Mouse (Mus musculus) forebrain, embryonic 16.5 days (tissue): ENCODE measurements around the gene Ctbp1. TPM values are rescaled to one million over a fixed set of nuclear protein-coding genes. Genes with fewer than 3 reads are reported as not detected.

ENCODE experiments used
- ATAC-seq: fragments of 200-750 bp; cut with Nextera tagmentation; 2 replicates; pipeline ENCODE4 v1.8.0; 2017; ENCODE audit warnings: mild to moderate bottlenecking, moderate library complexity
- H3K27ac ChIP-seq: fragments of 300-500 bp; sonication (generic); 2 replicates; pipeline ENCODE4 v1.5.1; 2014; ENCODE audit warnings: low read length, control low read depth
- H3K27me3 ChIP-seq: fragments of 300-500 bp; sonication (generic); replicated peaks from 2 replicates; pipeline ENCODE4 v1.6.1; 2014; ENCODE audit warnings: low read length; ENCODE audit not compliant: control insufficient read depth, insufficient read depth
- H3K36me3 ChIP-seq: fragments of 300-500 bp; sonication (generic); 2 replicates; pipeline ENCODE4 v1.6.1; 2014; ENCODE audit not compliant: control insufficient read depth, insufficient read depth
- H3K4me1 ChIP-seq: fragments of 300-500 bp; sonication (generic); replicated peaks from 2 replicates; pipeline ENCODE4 v1.6.1; 2014; ENCODE audit warnings: low read length; ENCODE audit not compliant: control insufficient read depth, insufficient read depth
- H3K4me2 ChIP-seq: fragments of 300-500 bp; sonication (generic); 2 replicates; pipeline ENCODE4 v1.6.1; 2014; ENCODE audit warnings: mild to moderate bottlenecking, low read length, control low read depth
- H3K4me3 ChIP-seq: fragments of 300-500 bp; sonication (generic); replicated peaks from 2 replicates; pipeline ENCODE4 v1.5.1; 2014; ENCODE audit warnings: mild to moderate bottlenecking, low read length, control low read depth
- H3K9ac ChIP-seq: fragments of 300-500 bp; sonication (generic); replicated peaks from 2 replicates; pipeline ENCODE4 v1.6.1; 2014; ENCODE audit warnings: low read depth, low read length, control low read depth
- H3K9me3 ChIP-seq: fragments of 300-500 bp; sonication (generic); 2 replicates; pipeline ENCODE4 v1.6.1; 2016; ENCODE audit warnings: low read length; ENCODE audit not compliant: control insufficient read depth
- WGBS: fragments of 180-500 bp; shearing (Covaris S2); extraction: QIAGEN DNeasy Blood & Tissue Kit; methylation state at CpG from one replicate; pipeline ENCODE4 v1.1.7; 2014; 5-methylcytosine and 5-hydroxymethylcytosine counted together
- polyA plus RNA-seq: library from polyadenylated mRNA; unstranded; fragments of >200 nt; fragmentation: Nextera tagmentation; extraction: Ambion mirVana; gene quantifications from 2 replicates; pipeline ENCODE4 v1.2.1, GENCODE M21; 2015

Gene Ctbp1
- polyA plus RNA-seq, 1 experiment from 2014 or later, result 496 TPM

DNA sequence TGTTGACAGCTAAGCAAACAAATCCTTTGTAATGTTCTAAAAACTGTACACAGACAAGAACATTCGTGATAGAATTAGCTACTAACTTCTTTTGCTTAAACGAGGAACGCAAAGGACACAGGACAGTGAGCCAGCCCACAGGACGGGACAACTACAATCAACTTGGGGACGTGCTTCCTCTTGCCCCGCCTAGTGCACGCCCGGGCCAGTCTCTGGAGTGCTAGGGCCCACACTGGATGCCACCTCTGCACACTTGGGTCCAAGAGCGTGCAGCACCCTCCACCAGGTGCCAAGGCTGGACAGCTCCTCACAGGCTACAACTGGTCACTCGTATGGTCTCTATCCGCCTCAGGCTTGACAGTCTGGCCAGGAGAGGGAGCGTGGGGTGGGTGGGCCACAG, 26.6 kb downstream of the Ctbp1 start:
- ATAC-seq, result no peak
- 83% methylated on average over 12 of the region's 12 CpGs for WGBS
- H3K9ac ChIP-seq, result no peak overlapping the region
- peaks cover 52% of the 10 kb centered on the region for H3K36me3 ChIP-seq
- H3K4me3 ChIP-seq, result no peak overlapping the region
- H3K4me1 ChIP-seq, result no peaks in the 10 kb centered on the region; the same call in 1 of the 2 replicates
- H3K4me2 ChIP-seq, result no peak overlapping the region
- H3K27me3 ChIP-seq, result no peaks in the 10 kb centered on the region
- H3K9me3 ChIP-seq, result no peaks in the 10 kb centered on the region
- no peak overlapping the region for H3K27ac ChIP-seq

DNA sequence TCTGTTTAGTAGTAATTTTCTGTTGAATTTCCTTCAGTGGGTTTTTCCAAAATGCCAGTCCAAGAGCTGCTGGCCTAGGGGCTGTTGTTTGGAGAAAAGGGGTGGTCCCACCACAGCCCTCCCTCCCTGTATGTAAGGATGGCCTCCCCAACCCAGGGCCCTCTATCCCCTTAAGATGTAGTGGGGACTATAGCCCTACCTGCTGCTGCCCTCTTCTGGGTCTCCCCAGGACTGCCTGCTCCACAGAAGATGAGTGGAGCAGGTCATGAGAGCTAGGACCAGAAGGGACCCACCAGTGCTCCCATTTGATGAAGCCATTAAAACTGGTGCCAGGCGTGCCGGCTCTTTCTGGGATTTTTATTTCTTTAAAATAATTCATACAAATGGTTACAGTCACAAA, 27.4 kb downstream of the Ctbp1 start:
- Histone ChIP-seq H3K36me3 (peaks cover 49% of the 10 kb centered on the region), H3K9me3 (no peaks in the 10 kb centered on the region), H3K4me1 (no peaks in the 10 kb centered on the region; the same call in 1 of the 2 replicates), H3K4me2 (no peak overlapping the region), H3K27me3 (no peaks in the 10 kb centered on the region), H3K27ac (no peak overlapping the region), H3K4me3 (no peak overlapping the region), H3K9ac (no peak overlapping the region)
- 95% methylated on average over 2 of the region's 2 CpGs for WGBS
- no peak for ATAC-seq

DNA sequence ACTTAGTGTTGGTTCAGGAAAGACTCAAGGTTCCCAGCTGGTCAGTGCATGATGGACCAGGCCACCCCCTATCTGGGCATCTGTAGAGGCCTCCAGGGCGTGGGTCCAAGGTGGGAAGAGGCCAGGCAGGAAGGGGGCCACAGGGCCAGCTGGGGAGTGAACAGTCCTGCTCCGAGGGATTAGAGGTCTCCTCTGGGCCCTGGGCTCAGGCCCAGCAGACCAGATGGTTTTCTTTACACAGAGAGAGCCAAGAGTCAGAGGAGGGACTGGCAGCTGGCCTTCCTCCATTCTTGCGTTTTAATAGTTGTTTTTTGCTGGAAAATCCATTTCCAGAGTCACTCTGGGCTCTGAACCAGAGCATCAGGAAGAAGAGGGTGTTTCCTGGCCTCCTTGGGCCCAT, 29.1 kb downstream of the Ctbp1 start:
- 66% methylated on average over 3 of the region's 3 CpGs for WGBS
- H3K4me3 ChIP-seq, result no peak overlapping the region
- H3K27me3 ChIP-seq, result no peaks in the 10 kb centered on the region
- no peak overlapping the region for H3K4me2 ChIP-seq
- peak; percentile 51 for ATAC-seq
- no peak overlapping the region for H3K27ac ChIP-seq
- H3K9ac ChIP-seq, result no peak overlapping the region
- H3K36me3 ChIP-seq, result peaks cover 37% of the 10 kb centered on the region
- no peaks in the 10 kb centered on the region; the same call in 1 of the 2 replicates for H3K4me1 ChIP-seq
- no peaks in the 10 kb centered on the region for H3K9me3 ChIP-seq

DNA sequence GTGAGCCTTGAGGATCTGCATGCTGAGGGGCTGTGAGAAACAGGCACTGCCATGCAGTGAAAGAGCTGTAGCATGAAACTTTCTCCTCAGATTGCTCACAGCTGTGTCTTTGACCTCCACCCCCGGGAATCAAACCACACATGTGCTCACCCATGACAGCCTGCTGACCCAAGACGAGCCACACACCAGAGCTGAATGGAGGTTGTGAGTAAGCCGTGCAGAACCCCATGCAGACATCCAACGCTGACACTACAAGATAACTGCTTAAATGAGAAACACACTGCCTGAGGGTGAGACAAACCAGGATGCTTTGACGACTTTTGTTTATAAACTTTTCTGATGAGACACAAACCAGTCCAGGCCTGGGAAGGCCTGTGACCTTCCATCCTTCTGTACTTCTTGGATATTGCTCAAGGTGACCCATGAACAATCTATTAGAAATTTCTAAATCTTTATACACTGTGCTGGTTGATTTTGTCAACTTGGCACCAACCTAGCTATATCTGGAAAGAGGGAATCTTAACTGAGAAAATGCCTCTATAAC, 30.3 kb downstream of the Ctbp1 start:
- no peaks in the 10 kb centered on the region for H3K27me3 ChIP-seq
- no peaks in the 10 kb centered on the region; the same call in 1 of the 2 replicates for H3K4me1 ChIP-seq
- H3K36me3 ChIP-seq, result peaks cover 25% of the 10 kb centered on the region
- H3K9me3 ChIP-seq, result no peaks in the 10 kb centered on the region
- ATAC-seq, result no peak
- H3K4me3 ChIP-seq, result no peak overlapping the region
- 91% methylated on average over 5 of the region's 5 CpGs for WGBS
- H3K27ac ChIP-seq, result no peak overlapping the region
- no peak overlapping the region for H3K4me2 ChIP-seq
- H3K9ac ChIP-seq, result no peak overlapping the region

DNA sequence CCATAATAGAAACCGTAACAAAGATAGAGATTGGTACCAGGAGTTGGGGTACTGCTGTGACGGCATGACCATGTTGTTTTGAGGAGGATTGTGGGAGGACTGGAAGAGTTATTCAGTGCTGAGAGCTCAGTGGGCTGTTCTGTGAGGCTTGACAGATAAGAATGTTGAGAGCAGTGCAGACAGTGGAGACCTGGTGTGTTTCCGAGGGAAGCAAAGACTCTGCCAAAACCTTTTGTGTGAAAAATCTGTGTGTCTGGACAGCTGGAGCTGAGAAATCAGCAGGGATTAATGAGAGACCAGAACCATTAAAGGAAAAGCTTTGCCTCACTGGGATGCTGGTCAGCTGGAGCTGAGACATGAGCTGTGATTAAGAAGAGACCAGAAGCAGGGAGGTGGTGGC, 34.9 kb downstream of the Ctbp1 start:
- Histone ChIP-seq H3K27ac (no peak overlapping the region), H3K4me2 (no peak overlapping the region), H3K27me3 (no peaks in the 10 kb centered on the region), H3K4me1 (no peaks in the 10 kb centered on the region; the same call in 1 of the 2 replicates), H3K36me3 (0 out of 2 replicates have a peak, but pooled peaks cover 3% of the 10 kb centered on the region), H3K9me3 (no peaks in the 10 kb centered on the region), H3K9ac (no peak overlapping the region), H3K4me3 (no peak overlapping the region)
- 43% methylated on average over 3 of the region's 3 CpGs for WGBS
- ATAC-seq, result no peak

DNA sequence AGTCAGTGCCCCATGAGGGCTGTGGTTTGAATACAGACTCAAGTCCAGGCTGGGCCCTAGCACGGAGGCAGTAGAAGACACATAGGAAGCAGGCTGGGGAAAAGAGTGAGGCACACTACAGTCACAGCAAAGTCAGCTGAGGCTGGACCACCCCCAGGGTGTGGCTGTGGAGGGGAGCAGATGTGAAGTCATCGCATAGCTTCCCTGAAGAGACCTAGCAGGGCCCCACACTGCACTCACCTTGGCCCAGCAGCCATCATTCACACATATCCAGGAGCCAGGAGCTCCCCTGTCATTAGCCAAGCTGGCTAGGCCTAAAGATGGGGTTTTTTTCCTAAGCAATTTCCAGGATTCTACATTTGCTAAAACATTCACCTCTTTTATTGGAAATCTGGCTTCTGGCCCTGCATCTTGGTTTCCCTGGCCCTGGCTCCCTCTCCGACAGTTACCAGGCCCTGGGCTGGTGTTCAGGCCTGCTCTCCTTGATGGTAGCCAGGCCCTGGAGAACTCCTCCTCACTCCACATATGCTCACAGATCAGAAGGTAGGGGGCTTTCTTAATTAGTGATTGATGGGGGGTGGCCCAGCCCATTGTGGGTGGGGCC, 35.6 kb downstream of the Ctbp1 start:
- Histone ChIP-seq H3K36me3 (0 out of 2 replicates have a peak, but pooled peaks cover 3% of the 10 kb centered on the region), H3K4me3 (no peak overlapping the region), H3K9me3 (no peaks in the 10 kb centered on the region), H3K4me2 (no peak overlapping the region), H3K9ac (no peak overlapping the region), H3K27me3 (no peaks in the 10 kb centered on the region), H3K27ac (no peak overlapping the region), H3K4me1 (no peaks in the 10 kb centered on the region; the same call in 1 of the 2 replicates)
- 0 out of 2 replicates have a peak, but pooled peaks have one; percentile 22 for ATAC-seq
- WGBS, result 77% methylated on average over 3 of the region's 3 CpGs

DNA sequence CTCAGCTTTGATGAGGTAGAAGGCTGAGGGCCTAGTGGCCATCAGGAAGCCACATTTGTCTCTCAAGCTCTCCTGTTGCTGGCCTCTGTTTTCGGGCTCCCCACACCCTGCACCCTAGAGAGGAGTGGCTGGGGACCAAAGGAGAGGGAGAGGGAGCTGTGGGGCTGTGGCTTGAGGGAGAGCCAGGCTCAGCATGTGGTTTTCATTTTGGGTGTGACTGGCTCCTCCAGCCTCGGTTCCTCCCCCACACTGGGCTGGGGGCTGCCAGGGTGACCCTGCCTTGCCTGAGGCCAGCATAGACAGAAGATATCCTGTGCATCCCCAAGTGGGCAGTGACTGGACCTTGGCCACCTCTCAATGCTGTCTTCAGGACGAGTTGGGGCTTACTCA, 36.5 kb downstream of the Ctbp1 start:
- Histone ChIP-seq H3K4me1 (no peaks in the 10 kb centered on the region; the same call in 1 of the 2 replicates), H3K36me3 (0 out of 2 replicates have a peak, but pooled peaks cover 3% of the 10 kb centered on the region), H3K9ac (no peak overlapping the region), H3K27ac (no peak overlapping the region), H3K9me3 (no peaks in the 10 kb centered on the region), H3K4me3 (no peak overlapping the region), H3K4me2 (no peak overlapping the region), H3K27me3 (no peaks in the 10 kb centered on the region)
- WGBS, result 64% methylated on average over 3 of the region's 3 CpGs
- no peak for ATAC-seq

DNA sequence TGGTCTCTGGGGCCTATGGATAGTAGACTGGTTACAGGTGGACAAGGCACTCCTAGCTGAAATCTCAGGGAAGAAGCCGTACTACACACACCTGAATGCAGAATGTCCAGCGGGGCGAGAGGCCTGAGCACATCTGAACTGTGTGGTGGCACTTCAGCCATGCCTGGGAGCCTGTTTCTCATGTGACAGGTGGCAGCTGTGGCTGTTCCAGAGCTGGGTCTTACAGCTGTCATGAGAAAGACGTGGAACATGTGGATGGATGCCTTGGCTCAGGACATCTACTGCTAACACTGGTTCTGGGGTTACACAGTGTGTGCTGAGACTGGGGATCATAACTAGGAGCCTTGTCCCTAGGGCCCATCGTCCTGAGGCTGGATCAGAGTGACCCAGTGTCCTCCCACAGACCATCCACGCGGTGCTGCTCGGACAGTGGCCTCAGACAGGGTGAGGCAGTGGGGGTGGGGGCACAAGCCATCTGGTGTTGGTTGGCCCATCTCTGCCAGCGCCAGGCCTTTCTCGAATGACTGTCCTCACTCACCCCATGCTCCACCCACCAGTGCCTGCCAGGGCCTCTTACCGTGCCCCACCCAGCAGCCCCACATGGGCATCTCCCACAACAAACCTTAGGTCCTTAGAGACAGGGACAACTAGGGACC, 37.1 kb downstream of the Ctbp1 start:
- Histone ChIP-seq H3K27ac (no peak overlapping the region), H3K9me3 (no peaks in the 10 kb centered on the region), H3K9ac (no peak overlapping the region), H3K4me3 (no peak overlapping the region), H3K27me3 (no peaks in the 10 kb centered on the region), H3K4me1 (no peaks in the 10 kb centered on the region; the same call in 1 of the 2 replicates), H3K4me2 (no peak overlapping the region), H3K36me3 (0 out of 2 replicates have a peak, but pooled peaks cover 3% of the 10 kb centered on the region)
- 96% methylated on average over 11 of the region's 11 CpGs for WGBS
- ATAC-seq, result no peak

DNA sequence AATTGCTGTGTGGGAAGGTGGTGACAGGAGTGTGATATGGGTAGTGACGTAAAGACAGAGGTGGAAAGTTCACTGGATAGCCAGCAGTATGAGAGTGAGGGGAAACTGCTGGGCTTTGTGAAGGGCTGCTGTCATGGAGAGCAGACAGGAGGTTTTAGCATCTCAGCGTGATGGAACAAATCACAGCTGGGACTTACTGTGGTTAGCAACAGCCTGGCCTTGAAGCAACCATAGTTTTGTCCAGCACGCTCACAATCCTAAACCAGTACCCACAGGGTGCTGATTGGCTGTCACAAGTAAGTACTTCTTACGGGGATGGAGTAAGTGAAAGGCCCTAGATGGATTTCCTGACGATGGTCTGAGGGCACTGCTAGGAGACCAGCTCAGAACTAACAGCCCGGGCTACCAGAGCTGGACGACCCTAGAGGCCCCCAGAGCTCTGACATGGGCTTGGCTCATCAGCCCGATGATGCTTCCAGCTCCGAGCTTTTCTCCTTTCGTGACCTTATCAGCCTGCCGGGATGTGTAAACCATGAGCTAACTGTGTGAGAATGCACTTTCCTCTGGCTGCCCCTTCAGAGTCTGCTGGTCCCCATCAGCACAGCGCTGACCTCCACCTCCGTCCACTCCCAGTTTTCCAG, 40.3 kb downstream of the Ctbp1 start:
- 72% methylated on average over 13 of the region's 13 CpGs for WGBS
- Histone ChIP-seq H3K27me3 (no peaks in the 10 kb centered on the region), H3K27ac (no peak overlapping the region), H3K4me1 (no peaks in the 10 kb centered on the region), H3K36me3 (no peaks in the 10 kb centered on the region), H3K4me3 (no peak overlapping the region), H3K9ac (no peak overlapping the region), H3K4me2 (no peak overlapping the region), H3K9me3 (no peaks in the 10 kb centered on the region)
- no peak for ATAC-seq
